Comparison of ENCODE assay signal across 8 mouse cellular contexts in genomic region chr12:112693185-112694126, GRCm38 (mm10). TPM values are rescaled to one million over a fixed set of nuclear protein-coding genes. Genes with fewer than 3 reads are reported as not detected.
DNase-seq lines count a peak whose midpoint lies in the region; ATAC-seq and TF ChIP-seq lines count a peak whose summit lies in the region.

No protein-coding gene starts in this region.

- intact Hi-C loops in heart, postnatal 36 days (cut with DNase I): loop anchor here (2.0 kb wide), 1 partner anchor 15 kb away; the partner anchor contains the start of gene Zbtb42

- no peaks in the 10 kb centered on the region for H3K27me3 ChIP-seq in MEL (ENCODE audit: control insufficient read depth in 1 of 2, insufficient read depth in 2 of 2, low read length in 2 of 2)
- no peaks in the 10 kb centered on the region for H3K27me3 ChIP-seq in forebrain, embryonic 16.5 days (replicated peaks; ENCODE audit: control insufficient read depth, insufficient read depth, low read length)
- no peaks in the 10 kb centered on the region for H3K27me3 ChIP-seq in neural tube, embryonic 15.5 days (replicated peaks)

- peaks cover 0 to 25% of the 10 kb centered on the region in 2 experiments; a peak in 3 of 4 replicates for H3K36me3 ChIP-seq in MEL (ENCODE audit: control insufficient read depth in 1 of 2, insufficient read depth in 2 of 2, low read length in 2 of 2)
- H3K36me3 ChIP-seq in forebrain, embryonic 16.5 days (ENCODE audit: control insufficient read depth, insufficient read depth): no peaks in the 10 kb centered on the region
- H3K36me3 ChIP-seq in neural tube, embryonic 15.5 days: no peaks in the 10 kb centered on the region

- H3K27ac ChIP-seq in MEL (ENCODE audit: control insufficient read depth, low read depth, low read length): peak overlapping the region; percentile 58
- peak overlapping the region; percentile 86 for H3K27ac ChIP-seq in forebrain, embryonic 16.5 days (ENCODE audit: low read length)
- H3K27ac ChIP-seq in layer of hippocampus, adult 2 months: peak overlapping the region; percentile 97
- peak overlapping the region; percentile 95 for H3K27ac ChIP-seq in neural tube, embryonic 15.5 days (replicated peaks)

- TF ChIP-seq RAD21 in MEL (IDR thresholded peaks at IDR 0.05; ENCODE audit: low read depth, low read length): no peak

- 3% methylated on average over 54 of the region's 54 CpGs for WGBS in forebrain, embryonic 16.5 days
- 3% methylated on average over 54 of the region's 54 CpGs for WGBS in lung, adult 2 months
- 2% methylated on average over 54 of the region's 54 CpGs for WGBS in neural tube, embryonic 15.5 days

- TF ChIP-seq CTCF in MEL (IDR thresholded peaks at IDR 0.05 in 2 of 3, conservative IDR thresholded peaks at IDR 0.05 in 1 of 3; ENCODE audit: control insufficient read depth in 1 of 3, insufficient read depth in 1 of 3, low read depth in 2 of 3, low read length in 3 of 3, poor library complexity in 1 of 3, severe bottlenecking in 1 of 3): no peak
- no peak for TF ChIP-seq CTCF in layer of hippocampus, adult 2 months (conservative IDR thresholded peaks at IDR 0.05)
- no peak for TF ChIP-seq CTCF in lung, adult 2 months (IDR thresholded peaks at IDR 0.05; ENCODE audit: insufficient read depth, low read length)

- TF ChIP-seq EP300 in MEL (IDR thresholded peaks at IDR 0.05; ENCODE audit: low read depth in 1 of 2, low read length in 2 of 2): no peak

- peak in 1 of 2 experiments; percentile 100; a peak in 2 of 4 replicates for TF ChIP-seq POLR2A in MEL (IDR thresholded peaks at IDR 0.05; ENCODE audit: control insufficient read depth in 1 of 2, insufficient read depth in 1 of 2, low read depth in 1 of 2, low read length in 2 of 2, poor library complexity in 1 of 2)
- peak; percentile 98 for TF ChIP-seq POLR2A in lung, adult 2 months (IDR thresholded peaks at IDR 0.05; ENCODE audit: borderline replicate concordance, extremely low read depth, low read depth, low read length)

- peaks cover 9 to 29% of the 10 kb centered on the region in 2 experiments for H3K4me1 ChIP-seq in MEL (ENCODE audit: control insufficient read depth in 1 of 2, insufficient read depth in 2 of 2, low read length in 2 of 2)
- H3K4me1 ChIP-seq in forebrain, embryonic 16.5 days (replicated peaks; ENCODE audit: control insufficient read depth, insufficient read depth, low read length): peaks cover 14% of the 10 kb centered on the region
- no peaks in the 10 kb centered on the region for H3K4me1 ChIP-seq in lung, adult 2 months (ENCODE audit: control insufficient read depth, insufficient read depth, low read length)
- H3K4me1 ChIP-seq in neural tube, embryonic 15.5 days: peaks cover 17% of the 10 kb centered on the region

- no peaks in the 10 kb centered on the region for H3K9me3 ChIP-seq in MEL (replicated peaks; ENCODE audit: insufficient read depth, low read length)
- H3K9me3 ChIP-seq in forebrain, embryonic 16.5 days (ENCODE audit: control insufficient read depth, low read length): no peaks in the 10 kb centered on the region
- H3K9me3 ChIP-seq in neural tube, embryonic 15.5 days (replicated peaks): no peaks in the 10 kb centered on the region

- peak overlapping the region; percentile 54 to 66 for H3K4me3 ChIP-seq in MEL (ENCODE audit: control insufficient read depth in 1 of 2, insufficient read depth in 1 of 2, low read depth in 2 of 2, low read length in 2 of 2)
- H3K4me3 ChIP-seq in forebrain, embryonic 16.5 days (replicated peaks; ENCODE audit: low read length): peak overlapping the region; percentile 64
- H3K4me3 ChIP-seq in layer of hippocampus, adult 2 months: peak overlapping the region; percentile 99
- peak overlapping the region; percentile 82 for H3K4me3 ChIP-seq in lung, adult 2 months (replicated peaks; ENCODE audit: extremely low read depth, low read depth, low read length)
- H3K4me3 ChIP-seq in neural tube, embryonic 15.5 days (replicated peaks): peak overlapping the region; percentile 69

- peak overlapping the region; percentile 75 for H3K9ac ChIP-seq in MEL (ENCODE audit: control insufficient read depth, low read depth, low read length, poor library complexity, severe bottlenecking)
- peak overlapping the region; percentile 82 for H3K9ac ChIP-seq in forebrain, embryonic 16.5 days (replicated peaks; ENCODE audit: low read depth, low read length)
- H3K9ac ChIP-seq in neural tube, embryonic 15.5 days (replicated peaks): peak overlapping the region; percentile 93

- peak overlapping the region; percentile 87 for H3K4me2 ChIP-seq in forebrain, embryonic 16.5 days (ENCODE audit: low read length)
- H3K4me2 ChIP-seq in neural tube, embryonic 15.5 days: peak overlapping the region; percentile 76

- peak; percentile 100 for DNase-seq in MEL (ENCODE audit: low read depth, low spot score)
- peak; percentile 91 to 98 for DNase-seq in cerebellum, adult 18-20 months
- peak; percentile 96 to 97 for DNase-seq in heart, postnatal 36 days
- peak; percentile 93 to 98 for DNase-seq in layer of hippocampus, adult 2 months (ENCODE audit: low spot score in 2 of 2)
- peak; percentile 94 for DNase-seq in lung, adult 2 months
- DNase-seq in testis, postnatal 10 days (ENCODE audit: low spot score): peak; percentile 97

- peak; percentile 97 for ATAC-seq in forebrain, embryonic 16.5 days
- ATAC-seq in neural tube, embryonic 15.5 days (ENCODE audit: low FRiP score): peak; percentile 93

- H3K79me2 ChIP-seq in MEL (ENCODE audit: control insufficient read depth, insufficient read depth, low read length, poor library complexity): peaks cover 15% of the 10 kb centered on the region

TF ChIP-seq in MEL, 35 proteins besides CTCF, POLR2A, EP300 and RAD21:
- no peak for TF ChIP-seq KAT2A (conservative IDR thresholded peaks at IDR 0.05; ENCODE audit: low read depth, low read length)
- TF ChIP-seq TBP (IDR thresholded peaks at IDR 0.05; ENCODE audit: low read depth, low read length): peak; percentile 96
- TF ChIP-seq POLR2AphosphoS5 (IDR thresholded peaks at IDR 0.05; ENCODE audit: borderline replicate concordance, low read depth, low read length): peak; percentile 94
- no peak for TF ChIP-seq ELF1 (IDR thresholded peaks at IDR 0.05; ENCODE audit: low read depth, low read length)
- TF ChIP-seq GATA1 (IDR thresholded peaks at IDR 0.05; ENCODE audit: low read depth, low read length): peak; percentile 23; the same call in 1 of the 2 replicates
- TF ChIP-seq SIN3A (IDR thresholded peaks at IDR 0.05; ENCODE audit: low read length): no peak
- TF ChIP-seq MYB (IDR thresholded peaks at IDR 0.05; ENCODE audit: low read depth, low read length): no peak

RNA-seq across cellular contexts. Expression of gene Zbtb42, which starts 14.8 kb away (rescaled TPM):
- 4.5 and 7.6 TPM in 2 replicates for total RNA-seq in MEL (2012; rRNA removed)
- 10 to 100 TPM in 1 of 2 experiments, not detected in 1; 11.4 TPM for polyA plus RNA-seq in MEL (2012; ENCODE audit: insufficient read depth in 1 of 2, insufficient read length in 2 of 2, low read depth in 1 of 2, low replicate concordance in 2 of 2, missing spikeins in 1 of 2)
- 0.65 and 0.92 TPM in 2 replicates for polyA plus RNA-seq in forebrain, embryonic 16.5 days (2015; fragmentation: Nextera tagmentation; extraction: Ambion mirVana)
- 1 to 10 TPM; 4.7 to 5.7 TPM for total RNA-seq in heart, postnatal 36 days (2021)
- under 1 TPM; 0.44 to 0.52 TPM for total RNA-seq in layer of hippocampus, adult 2 months (2021)
- 40.9 and 51.2 TPM in 2 replicates for polyA plus RNA-seq in lung, adult 2 months (2012; rRNA removed)
- polyA plus RNA-seq in neural tube, embryonic 15.5 days (2015; fragmentation: Nextera tagmentation; extraction: Ambion mirVana): 1.8 and 2.4 TPM in 2 replicates

RNA-seq across cellular contexts. Expression of gene Akt1, which starts 18.8 kb away (rescaled TPM):
- 289 and 322 TPM in 2 replicates for total RNA-seq in MEL (2012; rRNA removed)
- polyA plus RNA-seq in MEL (2012; ENCODE audit: insufficient read depth in 1 of 2, insufficient read length in 2 of 2, low read depth in 1 of 2, low replicate concordance in 2 of 2, missing spikeins in 1 of 2): 100 to 1,000 TPM; 764 to 827 TPM
- polyA plus RNA-seq in forebrain, embryonic 16.5 days (2015; fragmentation: Nextera tagmentation; extraction: Ambion mirVana): 56.9 and 57.1 TPM in 2 replicates
- total RNA-seq in heart, postnatal 36 days (2021): 100 to 1,000 TPM; 184 to 212 TPM
- 100 to 1,000 TPM; 152 to 160 TPM for total RNA-seq in layer of hippocampus, adult 2 months (2021)
- 166 and 187 TPM in 2 replicates for polyA plus RNA-seq in lung, adult 2 months (2012; rRNA removed)
- 70.5 and 120 TPM in 2 replicates for polyA plus RNA-seq in neural tube, embryonic 15.5 days (2015; fragmentation: Nextera tagmentation; extraction: Ambion mirVana)

RNA-seq across cellular contexts. Expression of gene Cep170b, which starts 26.8 kb away (rescaled TPM):
- 40.0 and 49.7 TPM in 2 replicates for total RNA-seq in MEL (2012; rRNA removed)
- polyA plus RNA-seq in MEL (2012; ENCODE audit: insufficient read depth in 1 of 2, insufficient read length in 2 of 2, low read depth in 1 of 2, low replicate concordance in 2 of 2, missing spikeins in 1 of 2): 10 to 100 TPM in 1 of 2 experiments, not detected in 1; 64.0 TPM
- 18.8 and 22.9 TPM in 2 replicates for polyA plus RNA-seq in forebrain, embryonic 16.5 days (2015; fragmentation: Nextera tagmentation; extraction: Ambion mirVana)
- total RNA-seq in heart, postnatal 36 days (2021): 10 to 100 TPM in 1 of 2 experiments, 1 to 10 TPM in 1; 9.2 to 11.3 TPM
- 100 to 1,000 TPM; 194 to 210 TPM for total RNA-seq in layer of hippocampus, adult 2 months (2021)
- polyA plus RNA-seq in lung, adult 2 months (2012; rRNA removed): 68.2 and 73.2 TPM in 2 replicates
- 34.7 and 43.3 TPM in 2 replicates for polyA plus RNA-seq in neural tube, embryonic 15.5 days (2015; fragmentation: Nextera tagmentation; extraction: Ambion mirVana)

RNA-seq across cellular contexts. Expression of gene Siva1, which starts 49.0 kb away (rescaled TPM):
- 591 and 659 TPM in 2 replicates for total RNA-seq in MEL (2012; rRNA removed)
- 100 to 1,000 TPM in 1 of 2 experiments, not detected in 1; 531 TPM for polyA plus RNA-seq in MEL (2012; ENCODE audit: insufficient read depth in 1 of 2, insufficient read length in 2 of 2, low read depth in 1 of 2, low replicate concordance in 2 of 2, missing spikeins in 1 of 2)
- polyA plus RNA-seq in forebrain, embryonic 16.5 days (2015; fragmentation: Nextera tagmentation; extraction: Ambion mirVana): 68.9 and 75.9 TPM in 2 replicates
- 10 to 100 TPM; 29.4 to 31.0 TPM for total RNA-seq in heart, postnatal 36 days (2021)
- 10 to 100 TPM; 19.6 to 20.1 TPM for total RNA-seq in layer of hippocampus, adult 2 months (2021)
- polyA plus RNA-seq in lung, adult 2 months (2012; rRNA removed): 58.6 and 66.5 TPM in 2 replicates
- polyA plus RNA-seq in neural tube, embryonic 15.5 days (2015; fragmentation: Nextera tagmentation; extraction: Ambion mirVana): 48.0 and 96.7 TPM in 2 replicates

Comparison
In these comparisons a context has a peak if more than half of its experiments do, and no peak if none do; other contexts are left out.
1. Peak in every context shown above with its lines: DNase-seq, ATAC-seq, H3K4me3 ChIP-seq and H3K27ac ChIP-seq.